In genomic region chr3:58057064-58057396, GRCm38 (mm10) we compare ENCODE assay signal across 25 mouse cellular contexts.
DNase-seq lines count a peak whose midpoint lies in the region; ATAC-seq lines count a peak whose summit lies in the region.
"Had no signal": no experiment of that assay in that cellular context is flagged by ENCODE, and none has a peak within 500 bp of the region (broad histone marks: within the 10 kb centered on the region; RNA-seq: fewer than 3 reads in every experiment).

No protein-coding gene starts in this region.

- no peak for DNase-seq in liver, embryonic 11.5 days (ENCODE audit: low spot score)
- DNase-seq in liver = no peak
- DNase-seq in liver, embryonic 13.5 days = no peak
- peak; percentile 21 for DNase-seq in retina, postnatal 1 day
- DNase-seq in spleen, postnatal 4 days (ENCODE audit: low spot score in 2 of 2) = no peak
- DNase-seq: adrenal gland, adult 8-10 months; cerebellum, adult 8-10 months; heart, adult 11 months; kidney, postnatal 25 days; layer of hippocampus, postnatal 36 days; lung, adult 2 months; right cerebral cortex, adult 18-20 months; right cerebral cortex, postnatal 4 days; thymus, adult 2 months; thymus, postnatal 4 days had no signal

- no peaks in the 10 kb centered on the region for H3K36me3 ChIP-seq in liver, embryonic 11.5 days (ENCODE audit: control insufficient read depth, insufficient read depth, low read length)
- H3K36me3 ChIP-seq in intestine, embryonic 15.5 days = no peaks in the 10 kb centered on the region
- H3K36me3 ChIP-seq in liver, embryonic 13.5 days = no peaks in the 10 kb centered on the region
- H3K36me3 ChIP-seq: embryonic facial prominence, embryonic 15.5 days; hindbrain, embryonic 12.5 days; limb, embryonic 12.5 days; midbrain, embryonic 15.5 days; neural tube, embryonic 13.5 days had no signal

- no peak overlapping the region for H3K9ac ChIP-seq in liver, embryonic 11.5 days (ENCODE audit: low read depth, low read length)
- H3K9ac ChIP-seq in intestine, embryonic 15.5 days = no peak overlapping the region
- H3K9ac ChIP-seq in liver, embryonic 13.5 days = no peak overlapping the region
- H3K9ac ChIP-seq: embryonic facial prominence, embryonic 15.5 days; hindbrain, embryonic 12.5 days; limb, embryonic 12.5 days; midbrain, embryonic 15.5 days; neural tube, embryonic 13.5 days had no signal

- WGBS in liver, embryonic 11.5 days = 66% methylated on average over 2 of the region's 2 CpGs
- WGBS in intestine, embryonic 15.5 days = 63% methylated on average over 2 of the region's 2 CpGs
- 56% methylated on average over 2 of the region's 2 CpGs for WGBS in liver, embryonic 13.5 days (ENCODE audit: insufficient replicate concordance)

- no peak overlapping the region for H3K4me3 ChIP-seq in liver, embryonic 11.5 days (ENCODE audit: low read depth, low read length)
- no peak overlapping the region for H3K4me3 ChIP-seq in intestine, embryonic 15.5 days (replicated peaks)
- no peak overlapping the region for H3K4me3 ChIP-seq in liver, embryonic 13.5 days (replicated peaks)
- H3K4me3 ChIP-seq: embryonic facial prominence, embryonic 15.5 days; hindbrain, embryonic 12.5 days; layer of hippocampus, adult 2 months; limb, embryonic 12.5 days; midbrain, embryonic 15.5 days; neural tube, embryonic 13.5 days had no signal

- peak; percentile 37 for ATAC-seq in liver, embryonic 11.5 days (replicated peaks; ENCODE audit: low FRiP score)
- peak; percentile 56 for ATAC-seq in intestine, embryonic 15.5 days
- peak; percentile 30 for ATAC-seq in liver, embryonic 13.5 days (ENCODE audit: low read depth)
- no peak for ATAC-seq in megakaryocyte-erythroid progenitor cell, adult 5-6 weeks (replicated peaks; ENCODE audit: low FRiP score, low TSS enrichment, poor library complexity, severe bottlenecking)
- ATAC-seq: activated CD4-positive, CD25-positive, alpha-beta regulatory T cell, adult 4 months; forebrain, embryonic 14.5 days; midbrain, embryonic 15.5 days had no signal

- H3K27me3 ChIP-seq in liver, embryonic 11.5 days (replicated peaks; ENCODE audit: control insufficient read depth, insufficient read depth, low read length) = no peaks in the 10 kb centered on the region
- H3K27me3 ChIP-seq in intestine, embryonic 15.5 days (replicated peaks) = no peaks in the 10 kb centered on the region
- H3K27me3 ChIP-seq in liver, embryonic 13.5 days = no peaks in the 10 kb centered on the region
- H3K27me3 ChIP-seq: embryonic facial prominence, embryonic 15.5 days; hindbrain, embryonic 12.5 days; limb, embryonic 12.5 days; midbrain, embryonic 15.5 days; neural tube, embryonic 13.5 days had no signal

- peak overlapping the region; percentile 31; the same call in 1 of the 2 replicates for H3K4me2 ChIP-seq in liver, embryonic 11.5 days
- H3K4me2 ChIP-seq in intestine, embryonic 15.5 days (replicated peaks) = no peak overlapping the region
- H3K4me2 ChIP-seq in liver, embryonic 13.5 days = peak overlapping the region; percentile 38
- H3K4me2 ChIP-seq: embryonic facial prominence, embryonic 15.5 days; hindbrain, embryonic 12.5 days; limb, embryonic 12.5 days; midbrain, embryonic 15.5 days; neural tube, embryonic 13.5 days had no signal

- peaks cover 9% of the 10 kb centered on the region for H3K4me1 ChIP-seq in liver, embryonic 11.5 days (replicated peaks; ENCODE audit: control insufficient read depth, insufficient read depth, low read length)
- H3K4me1 ChIP-seq in intestine, embryonic 15.5 days (replicated peaks) = no peaks in the 10 kb centered on the region
- peaks cover 30% of the 10 kb centered on the region for H3K4me1 ChIP-seq in liver, embryonic 13.5 days (replicated peaks)
- H3K4me1 ChIP-seq: embryonic facial prominence, embryonic 15.5 days; limb, embryonic 12.5 days; midbrain, embryonic 15.5 days; neural tube, embryonic 13.5 days had no signal

- H3K9me3 ChIP-seq in liver, embryonic 11.5 days (ENCODE audit: control insufficient read depth, low read length) = no peaks in the 10 kb centered on the region
- H3K9me3 ChIP-seq in intestine, embryonic 15.5 days = no peaks in the 10 kb centered on the region
- no peaks in the 10 kb centered on the region for H3K9me3 ChIP-seq in liver, embryonic 13.5 days (replicated peaks)
- H3K9me3 ChIP-seq: embryonic facial prominence, embryonic 15.5 days; hindbrain, embryonic 12.5 days; limb, embryonic 12.5 days; midbrain, embryonic 15.5 days; neural tube, embryonic 13.5 days had no signal

- peak overlapping the region; percentile 57; the same call in 1 of the 2 replicates for H3K27ac ChIP-seq in liver, embryonic 11.5 days (ENCODE audit: low read depth, low read length)
- H3K27ac ChIP-seq in intestine, embryonic 15.5 days = no peak overlapping the region
- peak overlapping the region; percentile 81 for H3K27ac ChIP-seq in liver, embryonic 13.5 days
- H3K27ac ChIP-seq: embryonic facial prominence, embryonic 15.5 days; hindbrain, embryonic 12.5 days; layer of hippocampus, adult 2 months; limb, embryonic 12.5 days; midbrain, embryonic 15.5 days; neural tube, embryonic 13.5 days had no signal
